Mouse (Mus musculus): ENCODE data around the gene Olfr1313. TPM values are rescaled to one million over a fixed set of nuclear protein-coding genes. Genes with fewer than 3 reads are reported as not detected.

Olfr1313 gene
- total RNA-seq (2023): not detected in 2 replicates

GRCm38 (mm10) chr2:112077743-112078142, at the start of gene Olfr1313:
Olfr1313 (minus strand) TSS chr2:112077843.

DNA sequence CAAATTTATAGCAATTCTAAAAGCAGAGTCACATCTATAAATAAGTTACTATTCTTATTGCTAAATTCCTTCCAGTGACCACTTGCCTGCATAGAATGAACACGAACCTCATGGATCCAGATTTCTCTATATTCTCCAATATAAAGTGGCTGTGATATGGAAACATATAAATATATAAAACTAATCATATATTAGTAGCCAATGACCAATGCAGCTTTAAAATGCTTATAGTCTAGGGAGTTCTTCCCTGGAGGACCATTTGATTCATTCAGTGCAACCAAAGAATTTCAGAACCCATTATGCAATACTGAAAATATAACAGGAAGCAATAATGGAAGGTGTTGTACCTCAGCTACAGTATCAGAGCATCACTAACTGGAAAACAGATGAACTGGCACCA, 37.7 kb upstream of the Olfr1313 start, which contains the start of gene Olfr1315-ps1:
TSS of gene Olfr1315-ps1 (minus strand) at position 101 of the 400 bp plus-strand sequence.

DNA sequence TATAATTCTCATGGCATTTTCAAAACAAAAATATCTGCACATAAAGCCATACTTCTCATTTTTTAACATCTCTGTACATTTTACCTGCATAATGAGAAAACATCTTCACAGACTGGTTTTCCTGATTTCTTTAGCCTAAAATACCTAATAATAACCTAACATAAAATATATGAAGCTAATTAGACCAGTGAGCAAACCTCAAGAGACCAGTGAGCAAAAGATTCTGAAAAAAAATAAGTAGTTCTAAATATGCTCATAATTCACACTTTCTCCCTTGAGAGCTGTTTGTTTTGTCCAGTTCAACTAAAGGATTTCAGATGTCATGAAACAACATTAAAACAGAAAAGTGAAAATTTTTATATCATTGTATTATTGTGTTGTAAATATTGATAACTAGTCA, 19.0 kb upstream of the Olfr1313 start, which contains the start of gene Olfr1314:
TSS of gene Olfr1314 (minus strand) at position 101 of the 400 bp plus-strand sequence.

GRCm38 (mm10) chr2:112050138-112050537, 27.5 kb downstream of the Olfr1313 start, which contains the start of gene Olfr1312:
Olfr1312 (minus strand) TSS chr2:112050238.

GRCm38 (mm10) chr2:112024312-112024711, 53.3 kb downstream of the Olfr1313 start, which contains the start of gene Olfr1311:
Olfr1311 (minus strand) TSS chr2:112024412.

Other genes with a start within 250 kb of the Olfr1313 start
- not detected in 2 replicates for gene Olfr1305, start 200.7 kb downstream of the Olfr1313 start, total RNA-seq (2023)
- gene Olfr1306, start 161.6 kb downstream of the Olfr1313 start, total RNA-seq (2023): not detected in 2 replicates
- 0.06 and 0.09 TPM in 2 replicates for gene Olfr1307, start 128.4 kb downstream of the Olfr1313 start, total RNA-seq (2023)
- gene Olfr1308, start 112.9 kb downstream of the Olfr1313 start, total RNA-seq (2023): not detected in 2 replicates
- not detected in 2 replicates for gene Olfr1309, start 87.6 kb downstream of the Olfr1313 start, total RNA-seq (2023)
- gene Olfr1310, start 65.1 kb downstream of the Olfr1313 start, total RNA-seq (2023): not detected in 2 replicates
- gene Olfr1311, start 53.4 kb downstream of the Olfr1313 start, total RNA-seq (2023): not detected in 2 replicates
- gene Olfr1312, start 27.6 kb downstream of the Olfr1313 start, total RNA-seq (2023): not detected in 2 replicates
- not detected in 2 replicates for gene Olfr1314, start 18.9 kb upstream of the Olfr1313 start, total RNA-seq (2023)
- not detected in 2 replicates for gene Olfr1315-ps1, start 37.6 kb upstream of the Olfr1313 start, total RNA-seq (2023)
- gene Olfr1316, start 57.1 kb upstream of the Olfr1313 start, total RNA-seq (2023): not detected in 2 replicates
- not detected in 2 replicates for gene Olfr1317, start 62.5 kb upstream of the Olfr1313 start, total RNA-seq (2023)
- not detected in 2 replicates for gene Olfr1318, start 76.4 kb upstream of the Olfr1313 start, total RNA-seq (2023)
- gene Lpcat4, start 161.6 kb upstream of the Olfr1313 start, total RNA-seq (2023): 87.0 and 113 TPM in 2 replicates
- gene Nutm1, start 181.4 kb upstream of the Olfr1313 start, total RNA-seq (2023): not detected in 2 replicates
- 13.9 and 14.8 TPM in 2 replicates for gene Nop10, start 184.1 kb upstream of the Olfr1313 start, total RNA-seq (2023)
- gene Slc12a6, start 188.0 kb upstream of the Olfr1313 start, total RNA-seq (2023): 187 and 220 TPM in 2 replicates
- gene Gm21985, start 188.5 kb upstream of the Olfr1313 start, total RNA-seq (2023): not detected in 2 replicates

Measured in neutrophil, adult 65 days (primary cell).